Mouse (Mus musculus) megakaryocyte, embryonic 14.5 days (primary cell): ENCODE results near the gene Por.

Source experiments
- FLI1 ChIP-seq: IDR thresholded peaks from 2 replicates; pipeline ENCODE4 v1.6.1; 2012; ENCODE audit warnings: low read length, inconsistent platforms, mixed read lengths
- GATA1 ChIP-seq: IDR thresholded peaks from 3 replicates; pipeline ENCODE4 v1.6.1; 2012; ENCODE audit warnings: mixed read lengths, low read length, inconsistent platforms, borderline replicate concordance

DNA sequence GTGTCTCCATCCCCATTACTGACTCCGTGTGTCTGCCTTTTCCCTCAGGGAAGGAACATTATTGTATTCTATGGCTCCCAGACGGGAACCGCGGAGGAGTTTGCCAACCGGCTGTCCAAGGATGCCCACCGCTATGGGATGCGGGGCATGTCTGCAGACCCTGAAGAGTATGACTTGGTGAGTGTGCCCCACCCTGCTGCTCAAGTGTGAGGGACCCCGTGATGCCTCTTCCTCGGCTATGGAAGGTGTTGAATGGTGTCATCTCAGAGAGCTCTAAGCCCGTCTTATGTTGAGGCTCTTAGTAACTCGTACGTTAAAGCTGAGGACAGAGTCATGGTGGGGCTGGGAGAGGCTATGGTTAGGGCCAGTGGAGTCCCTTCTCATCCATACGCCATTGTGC lies 59.5 kb downstream of the Por start:
- TF ChIP-seq GATA1 (no peak), FLI1 (no peak)
